Mouse (Mus musculus): ENCODE measurements around the gene Cyp11a1. TPM values are rescaled to one million over a fixed set of nuclear protein-coding genes. Genes with fewer than 3 reads are reported as not detected.
A peak's percentile ranks its signal among the peaks of the same experiment; 100 is the strongest.

The Cyp11a1 gene
- polyA plus RNA-seq, 1 experiment from 2014 or later, result 0.26 TPM

DNA sequence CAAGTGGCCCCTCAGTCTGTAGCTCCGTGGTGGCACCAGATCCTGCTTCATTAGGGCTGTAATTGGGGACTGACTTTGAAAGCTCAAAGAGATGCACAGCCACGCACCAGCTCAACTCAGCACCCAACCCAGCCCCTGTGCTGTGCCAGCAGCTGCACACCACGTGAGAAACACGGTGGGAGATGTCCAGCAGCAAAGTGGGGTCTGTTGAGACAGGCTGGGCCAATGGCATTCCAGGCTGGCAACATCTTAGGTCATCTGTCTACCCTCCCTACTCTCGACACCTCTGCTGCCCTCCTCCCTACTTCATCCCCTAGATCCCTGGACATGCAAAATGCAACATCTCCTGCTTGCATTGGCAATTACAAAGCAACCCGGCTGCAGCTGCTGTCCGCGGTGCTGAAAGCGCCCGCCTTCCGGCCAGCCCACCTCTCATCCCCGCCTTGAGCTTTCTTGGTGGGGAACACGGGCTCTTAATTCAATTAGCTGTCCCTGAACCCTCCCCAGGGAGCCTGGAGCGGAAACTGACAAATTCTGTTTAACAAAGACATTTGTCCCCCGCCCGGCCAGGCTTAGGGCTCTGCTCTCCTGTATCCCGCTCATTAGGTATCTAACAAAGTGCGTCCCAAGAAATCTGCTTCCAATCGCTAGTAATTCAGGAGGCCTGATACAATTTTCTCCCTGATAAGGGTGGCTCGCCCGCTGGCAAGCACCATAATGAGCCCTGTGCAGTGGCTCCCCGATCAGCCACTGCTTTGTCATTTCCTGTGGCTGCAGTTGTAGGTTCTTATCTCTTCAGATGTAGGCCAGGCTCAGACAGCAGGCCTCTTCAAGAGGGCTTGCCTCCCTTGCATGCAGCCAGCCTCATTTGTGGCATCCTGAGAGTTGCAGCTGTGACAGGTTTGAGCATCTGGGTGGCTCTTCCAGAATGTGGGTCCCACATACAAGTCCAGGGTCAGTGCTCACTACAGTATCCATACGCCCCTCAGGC, 54.8 kb downstream of the Cyp11a1 start:
- WGBS, result 10% methylated on average over 23 of the region's 23 CpGs
- DNase-seq (ENCODE audit: low spot score), result peak; percentile 92
- H3K27ac ChIP-seq, result no peak overlapping the region
- H3K9me3 ChIP-seq (replicated peaks), result no peaks in the 10 kb centered on the region
- H3K4me1 ChIP-seq, result peaks cover 13% of the 10 kb centered on the region
- peaks cover 32% of the 10 kb centered on the region for H3K27me3 ChIP-seq (ENCODE audit: low read depth, poor library complexity, severe bottlenecking)
- no peaks in the 10 kb centered on the region for H3K36me3 ChIP-seq
- H3K4me3 ChIP-seq, result no peak overlapping the region

- Histone ChIP-seq H3K36me3 (no peaks in the 10 kb centered on the region), H3K27me3 (ENCODE audit: low read depth, poor library complexity, severe bottlenecking) (peaks cover 32% of the 10 kb centered on the region), H3K4me1 (peaks cover 12% of the 10 kb centered on the region), H3K4me3 (no peak within 1 kb of the TSS), H3K9me3 (replicated peaks) (no peaks in the 10 kb centered on the region), H3K27ac (no peak within 1 kb of the TSS)
- no peak for DNase-seq (ENCODE audit: low spot score)
- WGBS, result 10% methylated on average over 3 of the region's 3 CpGs
These were observed 57.3 kb downstream of the Cyp11a1 start, which contains the start of gene Stra6 for GRCm38 (mm10) chr9:58063531-58063930. TSS of gene Stra6 (plus strand) at chr9:58063788.

DNA sequence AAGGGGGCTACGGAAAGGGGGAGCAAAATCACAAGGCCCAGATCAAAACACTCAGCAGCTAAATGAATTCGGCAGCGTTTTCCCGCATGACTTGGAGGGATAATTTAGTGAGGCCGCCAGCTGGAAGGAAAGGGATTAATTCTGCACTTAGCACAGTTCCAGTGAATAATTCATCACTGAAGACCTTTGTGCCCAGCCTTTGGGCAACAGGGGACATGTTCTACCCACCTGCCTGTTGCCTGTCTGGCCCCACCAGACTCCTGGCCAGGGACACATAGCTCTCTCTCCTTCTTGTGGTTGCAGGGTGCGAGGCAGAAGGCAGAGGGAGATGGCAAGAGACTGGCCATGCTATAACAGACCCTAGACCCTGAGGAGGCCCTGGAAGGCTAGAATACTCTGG, 59.3 kb downstream of the Cyp11a1 start:
- H3K27me3 ChIP-seq (ENCODE audit: low read depth, poor library complexity, severe bottlenecking), result peaks cover 29% of the 10 kb centered on the region
- no peak for DNase-seq (ENCODE audit: low spot score)
- no peaks in the 10 kb centered on the region for H3K9me3 ChIP-seq (replicated peaks)
- H3K4me3 ChIP-seq, result no peak overlapping the region
- no peaks in the 10 kb centered on the region for H3K36me3 ChIP-seq
- no peak overlapping the region for H3K27ac ChIP-seq
- WGBS, result 63% methylated on average over 6 of the region's 6 CpGs
- H3K4me1 ChIP-seq, result peaks cover 11% of the 10 kb centered on the region

DNA sequence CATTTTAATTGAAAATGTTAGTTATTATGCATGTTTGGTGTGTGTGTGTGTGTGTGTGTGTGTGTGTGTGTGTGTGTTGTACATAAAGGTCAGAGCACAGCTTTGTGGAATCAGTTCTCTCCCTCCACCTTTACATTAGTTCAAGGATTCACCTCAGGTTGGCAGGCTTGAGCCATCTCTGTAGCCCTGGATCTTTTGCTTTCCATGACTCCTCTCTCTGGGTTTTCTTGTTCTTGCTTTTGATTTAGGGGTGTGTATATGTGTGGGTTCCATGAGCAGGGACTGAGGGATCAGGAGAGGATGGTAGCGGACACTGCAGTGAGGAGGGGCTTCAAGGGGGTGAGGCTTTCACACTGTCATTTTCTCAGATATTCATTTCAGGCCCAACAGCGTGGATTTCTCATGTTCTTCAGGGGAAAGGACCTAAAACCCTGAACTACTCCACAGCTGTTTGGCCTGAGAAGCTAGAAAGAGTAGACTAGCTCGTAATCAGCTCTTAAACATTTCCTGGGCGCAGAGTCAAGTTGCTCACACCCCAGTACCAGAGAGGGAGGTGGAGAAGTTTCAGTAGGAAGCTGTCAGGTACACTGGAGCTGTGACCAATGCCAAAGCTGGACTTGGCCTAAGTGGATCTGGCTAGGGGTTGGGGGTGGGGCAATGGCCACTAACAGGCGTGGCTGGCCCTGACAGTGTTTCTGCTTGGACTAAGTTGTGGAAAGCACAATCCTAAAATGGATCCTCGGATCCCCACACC, 59.9 kb downstream of the Cyp11a1 start:
- no peaks in the 10 kb centered on the region for H3K36me3 ChIP-seq
- peaks cover 9% of the 10 kb centered on the region for H3K4me1 ChIP-seq
- WGBS, result 77% methylated on average over 6 of the region's 6 CpGs
- H3K4me3 ChIP-seq, result no peak overlapping the region
- peaks cover 23% of the 10 kb centered on the region for H3K27me3 ChIP-seq (ENCODE audit: low read depth, poor library complexity, severe bottlenecking)
- no peak overlapping the region for H3K27ac ChIP-seq
- H3K9me3 ChIP-seq (replicated peaks), result no peaks in the 10 kb centered on the region
- DNase-seq (ENCODE audit: low spot score), result no peak

DNA sequence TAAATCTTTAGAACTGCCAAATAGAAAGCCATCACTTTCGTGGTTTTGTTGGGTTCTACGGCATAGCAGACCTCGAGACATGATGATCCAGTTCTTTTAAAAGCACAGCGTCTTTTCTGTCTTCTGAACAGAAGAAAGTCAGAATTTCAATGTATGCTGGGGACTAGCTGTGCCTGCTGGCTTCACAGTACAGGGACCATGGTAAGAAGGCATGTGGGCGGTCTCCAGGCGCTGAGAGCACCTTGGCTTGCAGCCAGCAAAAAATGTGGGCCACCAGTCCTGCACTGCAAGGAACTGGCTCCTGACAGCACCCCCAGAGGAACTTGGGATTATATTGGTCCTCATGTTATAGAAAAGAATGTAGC, 60.5 kb downstream of the Cyp11a1 start:
- Histone ChIP-seq H3K4me1 (peaks cover 13% of the 10 kb centered on the region), H3K9me3 (replicated peaks) (no peaks in the 10 kb centered on the region), H3K4me3 (no peak overlapping the region), H3K27me3 (ENCODE audit: low read depth, poor library complexity, severe bottlenecking) (peaks cover 17% of the 10 kb centered on the region), H3K27ac (no peak overlapping the region), H3K36me3 (no peaks in the 10 kb centered on the region)
- DNase-seq (ENCODE audit: low spot score), result no peak
- 89% methylated on average over 6 of the region's 6 CpGs for WGBS

GRCm38 (mm10) chr9:58067546-58067945, 61.3 kb downstream of the Cyp11a1 start:
- H3K27ac ChIP-seq, result no peak overlapping the region
- no peaks in the 10 kb centered on the region for H3K9me3 ChIP-seq (replicated peaks)
- no peak overlapping the region for H3K4me3 ChIP-seq
- no peak for DNase-seq (ENCODE audit: low spot score)
- WGBS, result 85% methylated on average over 3 of the region's 3 CpGs
- peaks cover 14% of the 10 kb centered on the region for H3K4me1 ChIP-seq
- no peaks in the 10 kb centered on the region for H3K36me3 ChIP-seq
- H3K27me3 ChIP-seq (ENCODE audit: low read depth, poor library complexity, severe bottlenecking), result peaks cover 13% of the 10 kb centered on the region

DNA sequence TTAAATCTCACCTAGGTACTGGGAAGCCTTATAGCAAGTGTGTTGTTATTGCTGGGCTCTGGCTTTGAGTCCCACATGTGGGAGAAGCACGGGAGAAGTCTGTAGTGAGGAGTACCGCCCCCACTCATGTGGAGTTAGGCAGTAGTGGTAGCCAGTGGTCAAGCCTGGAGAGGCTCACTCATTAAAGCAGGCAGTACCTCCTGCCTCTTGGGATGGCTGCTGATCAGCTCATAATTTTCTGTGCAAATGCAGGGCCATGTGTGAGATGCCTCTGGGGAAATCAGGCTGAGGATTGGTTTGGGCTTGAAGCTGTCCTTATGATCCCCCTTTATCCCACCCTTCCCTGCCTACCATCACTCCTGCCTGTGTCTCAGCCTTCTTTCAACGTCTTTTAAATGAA, 68.3 kb downstream of the Cyp11a1 start:
- H3K27me3 ChIP-seq (ENCODE audit: low read depth, poor library complexity, severe bottlenecking), result peaks cover 24% of the 10 kb centered on the region; the same call in 1 of the 2 replicates
- no peak overlapping the region for H3K27ac ChIP-seq
- 57% methylated on average over 3 of the region's 3 CpGs for WGBS
- H3K4me1 ChIP-seq, result peaks cover 11% of the 10 kb centered on the region
- H3K9me3 ChIP-seq (replicated peaks), result no peaks in the 10 kb centered on the region
- H3K4me3 ChIP-seq, result no peak overlapping the region
- DNase-seq (ENCODE audit: low spot score), result no peak
- H3K36me3 ChIP-seq, result no peaks in the 10 kb centered on the region

Other genes with a start within 250 kb of the Cyp11a1 start
- 93.2 and 95.9 TPM in 2 replicates for gene Clk3, start 240.6 kb upstream of the Cyp11a1 start, polyA plus RNA-seq (2016; fragmentation: Nextera tagmentation; extraction: Ambion mirVana)
- 56.8 and 62.9 TPM in 2 replicates for gene Arid3b, start 169.6 kb upstream of the Cyp11a1 start, polyA plus RNA-seq (2016; fragmentation: Nextera tagmentation; extraction: Ambion mirVana)
- 123 and 130 TPM in 2 replicates for gene Ubl7, start 95.4 kb upstream of the Cyp11a1 start, polyA plus RNA-seq (2016; fragmentation: Nextera tagmentation; extraction: Ambion mirVana)
- gene Sema7a, start 66.3 kb upstream of the Cyp11a1 start, polyA plus RNA-seq (2016; fragmentation: Nextera tagmentation; extraction: Ambion mirVana), result 0.20 and 0.26 TPM in 2 replicates
- gene Stra6, start 57.4 kb downstream of the Cyp11a1 start, polyA plus RNA-seq (2016; fragmentation: Nextera tagmentation; extraction: Ambion mirVana), result 45.3 and 59.9 TPM in 2 replicates
- gene Ccdc33, start 112.4 kb downstream of the Cyp11a1 start, polyA plus RNA-seq (2016; fragmentation: Nextera tagmentation; extraction: Ambion mirVana), result 0.26 and 0.34 TPM in 2 replicates
- gene Islr, start 197.9 kb downstream of the Cyp11a1 start, polyA plus RNA-seq (2016; fragmentation: Nextera tagmentation; extraction: Ambion mirVana), result 9.5 and 33.2 TPM in 2 replicates
- gene Islr2, start 197.9 kb downstream of the Cyp11a1 start, polyA plus RNA-seq (2016; fragmentation: Nextera tagmentation; extraction: Ambion mirVana), result 0.11 TPM in 1 of 2 replicates, not detected in the other
- 20.5 and 21.0 TPM in 2 replicates for gene Pml, start 243.4 kb downstream of the Cyp11a1 start, polyA plus RNA-seq (2016; fragmentation: Nextera tagmentation; extraction: Ambion mirVana)
- gene Stoml1, start 246.8 kb downstream of the Cyp11a1 start, polyA plus RNA-seq (2016; fragmentation: Nextera tagmentation; extraction: Ambion mirVana), result 21.8 and 26.1 TPM in 2 replicates